Mouse (Mus musculus) cerebellum, adult (tissue): Measurements from ENCODE around the gene Cep295.
"Not testable (repeated sequence)": the region's sequence is repeated elsewhere in the genome, so short reads cannot be mapped to it uniquely, and the experiment has no call there.

ENCODE experiments used
- ATAC-seq: cut with Nextera tagmentation; 2 replicates; pipeline ENCODE4 v1.9.2; 2017; ENCODE audit warnings: mild to moderate bottlenecking, moderate library complexity, mixed read lengths; ENCODE audit not compliant: insufficient number of reproducible peaks, low FRiP score, low TSS enrichment

Gene Cep295

DNA sequence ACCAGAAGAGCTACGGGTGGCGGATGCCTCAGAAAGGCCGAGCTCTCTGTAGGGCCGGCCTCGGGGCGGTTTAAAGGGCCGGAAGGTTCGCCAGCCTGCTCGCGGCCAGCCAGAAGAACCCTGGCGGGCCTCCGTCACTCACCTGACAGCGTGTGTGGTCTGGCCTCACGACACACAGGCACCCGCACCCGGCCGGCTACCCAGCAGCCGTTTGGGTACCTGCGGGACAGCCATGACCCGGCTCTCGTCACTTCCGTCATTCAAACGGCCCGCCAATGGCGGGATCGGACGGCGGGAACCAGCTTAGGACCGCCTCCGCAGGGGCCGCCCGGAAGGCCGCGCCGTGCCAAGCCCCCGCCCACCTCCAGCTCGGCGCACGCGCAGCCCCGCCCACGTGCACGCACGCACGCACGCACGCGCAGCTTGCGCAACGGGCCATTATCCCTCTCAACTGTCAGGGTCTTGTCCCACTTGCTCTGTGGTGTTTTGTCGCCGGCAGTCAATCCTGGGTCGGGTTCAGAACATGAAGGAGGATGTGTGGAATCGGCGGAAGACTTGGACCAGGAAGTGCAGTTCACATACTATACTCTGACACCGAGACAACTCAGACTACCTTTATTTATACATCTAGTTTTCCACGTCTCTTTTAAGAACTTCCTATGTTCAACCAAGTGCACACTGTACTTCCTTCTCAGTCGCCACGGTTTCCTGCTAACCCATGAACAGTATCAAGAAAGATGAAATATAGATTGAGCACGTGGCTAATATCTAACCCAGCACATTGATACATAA lies at the start of gene Cep295:
TSS of gene Cep295 (minus strand) at position 305 of the 792 bp plus-strand sequence.
- ATAC-seq, result peak; percentile 98

DNA sequence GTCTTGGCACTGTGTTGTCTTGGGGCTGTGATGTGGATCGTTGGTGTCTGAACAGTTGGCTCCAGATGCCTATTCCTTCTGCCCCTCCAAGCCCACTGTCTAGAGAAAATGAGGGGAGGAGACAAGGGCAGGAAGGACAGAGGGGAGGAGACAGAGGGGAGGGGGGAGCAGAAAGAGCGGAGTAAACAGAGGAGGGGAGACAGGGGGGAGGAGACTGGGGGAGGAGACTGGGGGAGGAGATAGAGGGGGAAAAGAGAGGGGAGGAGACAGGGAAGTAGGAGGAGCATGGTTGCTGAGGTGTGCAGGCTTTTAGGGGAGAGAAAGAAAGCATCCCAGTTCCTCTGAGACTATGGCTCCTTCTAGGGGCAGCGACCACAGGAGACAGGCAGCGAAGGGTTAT lies 40.0 kb upstream of the Cep295 start:
- ATAC-seq, result no peak

DNA sequence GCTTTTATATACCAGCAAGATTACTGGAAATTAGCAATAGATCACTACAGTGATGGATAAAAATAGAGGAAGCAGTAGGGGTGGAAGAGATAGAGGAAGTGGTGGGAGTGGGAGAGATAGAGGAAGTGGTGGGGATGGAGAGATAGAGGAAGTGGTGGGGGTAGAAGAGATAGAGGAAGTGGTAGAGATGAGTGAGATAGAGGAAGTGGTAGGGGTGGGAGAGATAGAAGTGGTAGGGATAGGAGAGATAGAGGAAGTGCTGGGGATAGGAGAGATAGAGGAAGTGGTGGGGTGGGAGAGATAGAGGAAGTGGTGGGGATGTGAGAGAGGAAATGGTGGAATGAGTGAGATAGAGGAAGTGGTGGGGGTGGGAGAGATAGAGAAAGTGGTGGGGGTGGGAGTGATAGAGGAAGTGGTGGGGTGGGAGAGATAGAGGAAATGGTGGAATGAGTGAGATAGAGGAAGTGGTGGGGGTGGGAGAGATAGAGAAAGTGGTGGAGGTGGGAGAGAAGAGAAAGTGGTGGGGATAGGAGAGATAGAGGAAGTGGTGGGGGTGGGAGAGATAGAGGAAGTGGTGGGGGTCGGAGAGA lies 37.9 kb upstream of the Cep295 start:
- ATAC-seq, result no peak

DNA sequence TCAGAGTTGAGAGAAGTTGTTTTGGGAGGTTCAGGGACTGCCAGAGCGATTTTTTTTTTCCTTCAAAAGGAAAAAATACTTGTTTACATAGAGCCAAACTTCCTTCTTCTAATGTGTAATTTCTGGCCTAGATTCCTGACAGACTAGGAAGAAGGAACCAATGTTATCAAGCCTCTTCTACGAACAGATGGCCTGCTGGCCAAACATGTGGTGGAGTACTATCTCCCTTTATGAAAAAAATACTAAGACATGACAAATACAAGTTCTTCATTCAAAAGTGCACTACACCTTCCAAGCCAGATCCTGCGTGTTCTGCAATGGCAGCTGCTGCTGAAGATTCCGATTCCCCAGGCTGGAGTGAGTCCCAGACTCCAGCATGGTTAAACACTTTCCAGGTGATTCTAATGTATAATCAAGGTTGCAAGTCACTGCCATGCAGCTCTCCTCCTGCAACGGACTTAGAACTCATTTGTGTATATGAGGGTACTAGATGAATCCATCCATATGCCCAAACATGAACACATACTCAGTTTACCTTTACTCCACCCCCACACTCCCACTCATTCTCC lies 29.6 kb upstream of the Cep295 start:
- ATAC-seq, result no peak

DNA sequence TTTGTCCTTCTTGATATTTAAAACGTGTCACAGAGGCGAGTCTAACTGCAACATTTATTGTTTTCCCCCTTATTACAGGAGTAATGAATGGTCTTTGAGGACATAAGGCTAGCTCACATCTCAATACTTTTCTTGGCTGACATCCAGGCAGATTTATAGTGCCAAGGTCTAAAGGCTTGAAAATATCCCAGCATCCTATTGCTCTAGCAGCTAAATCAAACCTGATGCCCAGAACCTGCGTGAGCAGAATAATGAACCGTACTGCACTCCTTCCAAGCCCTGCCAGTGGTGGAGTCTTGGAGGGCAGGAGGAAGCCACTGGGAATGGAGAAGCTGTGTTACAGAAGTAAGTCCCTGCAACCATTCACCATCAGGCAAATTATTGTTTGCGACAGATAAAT lies 26.7 kb upstream of the Cep295 start:
- no peak for ATAC-seq

DNA sequence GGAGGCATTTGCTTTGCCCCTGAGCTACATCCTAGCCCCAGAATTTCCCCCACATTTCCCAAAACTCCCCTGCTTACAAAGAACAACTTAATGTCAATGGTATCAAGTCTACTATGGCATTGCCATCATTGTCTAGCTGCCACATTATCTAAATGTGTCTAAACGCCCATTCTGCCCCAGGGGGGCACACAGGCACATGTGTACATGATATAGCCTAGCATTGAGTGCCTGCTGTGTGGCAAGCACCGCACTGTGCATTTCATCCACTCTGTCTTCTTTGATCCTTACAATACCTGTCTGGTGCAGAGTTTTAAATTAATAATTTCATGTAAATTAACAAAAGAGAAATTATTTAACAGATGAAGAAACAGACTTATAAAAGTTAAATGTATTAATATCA lies 8.7 kb upstream of the Cep295 start:
- ATAC-seq, result no peak

DNA sequence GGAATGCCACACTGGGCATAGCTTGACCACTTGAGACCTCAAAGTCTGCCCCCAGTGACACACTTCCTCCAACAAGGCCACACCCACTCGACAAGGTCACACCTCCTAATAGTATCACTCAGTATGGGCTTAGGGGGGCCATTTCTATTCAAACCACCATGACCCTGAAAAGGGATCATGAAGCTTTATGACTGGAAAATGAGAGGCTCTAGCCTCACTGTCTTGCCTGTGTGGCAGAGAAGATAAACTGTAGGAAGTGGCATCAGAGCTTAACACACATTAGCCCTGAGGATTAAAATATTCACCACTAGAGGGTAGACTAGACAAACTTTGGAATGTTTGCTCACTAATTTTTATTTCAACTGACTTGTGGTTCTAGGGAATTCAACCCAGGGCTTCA lies 8.3 kb upstream of the Cep295 start:
- ATAC-seq, result no peak

DNA sequence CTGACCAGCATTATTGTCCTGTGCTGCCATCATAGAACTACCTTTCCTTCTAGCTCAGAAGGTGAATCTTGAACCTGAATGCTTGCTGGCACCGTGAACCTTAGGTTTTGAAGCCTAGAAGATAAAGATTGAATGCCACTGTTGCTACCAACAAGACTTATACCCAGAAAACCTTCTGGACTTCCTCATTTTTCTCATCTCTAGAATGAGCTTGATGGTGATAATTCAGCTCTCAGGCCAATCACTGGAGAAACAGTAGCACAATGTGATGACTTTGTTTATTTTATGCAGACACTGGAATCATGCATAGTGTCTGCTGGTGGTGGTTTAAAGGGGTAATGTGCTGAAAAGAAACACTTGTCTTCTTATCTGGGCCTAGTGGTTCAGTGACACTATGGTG lies 7.3 kb upstream of the Cep295 start:
- no peak for ATAC-seq

DNA sequence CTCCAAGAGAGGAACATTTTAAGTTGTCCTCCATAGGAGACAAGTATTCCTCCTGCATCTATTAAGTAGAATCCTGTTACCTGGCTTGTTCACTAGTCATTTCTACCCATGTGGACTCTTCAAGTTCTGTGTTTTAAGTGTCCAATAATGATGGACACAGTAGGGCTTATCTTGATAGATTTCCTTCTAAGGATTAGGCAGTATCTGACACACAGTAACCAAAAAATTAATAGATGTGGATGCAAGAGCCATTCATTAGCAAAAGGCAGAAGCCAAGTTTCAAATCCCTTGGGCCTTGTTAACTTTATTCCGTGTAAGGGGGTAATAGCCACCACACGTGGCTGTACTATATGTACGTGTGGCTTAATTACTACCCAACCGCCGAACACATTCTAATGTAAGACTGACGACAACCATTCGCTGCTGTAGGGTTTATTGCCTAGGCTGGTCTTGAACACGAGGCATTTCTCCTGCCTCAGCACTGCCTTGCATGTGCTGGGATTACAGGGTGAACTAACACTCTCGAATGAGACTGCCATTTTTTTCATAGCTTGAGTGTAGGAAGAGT lies 588 bp downstream of the Cep295 start:
- ATAC-seq, result no peak; the same call in 1 of the 2 replicates

DNA sequence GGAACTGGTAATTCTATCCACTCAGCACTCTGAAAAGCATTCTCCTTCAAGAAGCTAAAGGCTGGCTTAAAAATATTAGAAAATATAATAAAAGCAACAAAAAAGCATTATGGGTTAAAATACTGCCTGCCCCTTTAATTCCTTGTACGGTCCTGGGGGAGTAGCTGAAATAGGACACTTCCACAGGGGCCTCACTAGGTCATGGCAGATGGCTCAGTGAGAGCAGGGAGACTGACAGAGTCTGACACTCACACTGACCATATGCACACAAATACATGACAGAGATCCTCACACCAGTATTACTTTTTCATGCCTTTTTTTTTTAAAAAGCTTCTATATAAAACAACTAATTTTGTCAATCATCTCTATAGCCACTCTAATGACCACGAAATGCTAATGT lies 7.7 kb downstream of the Cep295 start:
- ATAC-seq, result no peak

DNA sequence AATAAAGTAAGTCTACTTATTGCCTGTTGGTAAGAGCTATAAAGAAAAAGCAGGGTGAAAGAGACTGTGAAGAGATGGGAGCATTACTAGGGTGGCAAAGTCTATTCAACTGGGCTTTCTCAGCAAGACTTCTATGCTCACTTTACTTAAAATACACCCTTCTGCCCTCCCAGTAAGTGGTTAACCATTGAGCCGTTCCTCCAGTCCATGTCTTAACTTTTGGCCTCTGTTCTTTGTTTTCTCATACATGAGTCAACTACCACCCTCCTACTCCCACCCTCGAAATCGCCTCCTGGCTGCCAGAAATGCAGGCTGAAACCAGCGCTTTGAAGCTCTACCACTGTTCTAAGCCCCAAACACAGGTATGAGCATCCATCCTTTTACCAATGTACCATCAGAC lies 19.8 kb downstream of the Cep295 start:
- ATAC-seq, result no peak

DNA sequence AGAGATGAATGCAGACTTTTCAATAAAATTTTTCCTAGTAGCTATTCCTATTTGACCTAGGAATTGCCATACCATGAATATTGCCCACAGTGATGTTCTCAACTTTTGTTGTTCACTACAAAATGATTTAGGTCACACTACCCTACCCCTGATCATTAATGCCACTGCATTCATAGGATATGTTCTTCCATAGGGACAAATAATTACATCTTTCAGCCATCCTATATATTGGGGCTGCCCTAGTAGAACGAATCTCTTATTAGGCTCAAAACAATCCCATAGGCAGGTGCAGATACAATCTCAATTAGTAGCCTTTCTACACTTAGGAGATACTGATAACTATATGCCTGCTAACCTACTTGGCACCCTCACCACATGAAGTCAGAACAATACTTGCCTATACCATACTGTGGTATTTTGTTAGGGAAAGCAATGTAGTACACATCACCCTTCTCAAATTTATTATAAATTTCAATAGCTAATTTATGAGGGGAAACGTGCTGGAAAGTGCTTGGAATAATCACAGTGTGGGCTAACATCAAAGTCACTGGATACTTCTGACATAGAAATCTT lies 39.3 kb downstream of the Cep295 start:
- ATAC-seq, result no peak

DNA sequence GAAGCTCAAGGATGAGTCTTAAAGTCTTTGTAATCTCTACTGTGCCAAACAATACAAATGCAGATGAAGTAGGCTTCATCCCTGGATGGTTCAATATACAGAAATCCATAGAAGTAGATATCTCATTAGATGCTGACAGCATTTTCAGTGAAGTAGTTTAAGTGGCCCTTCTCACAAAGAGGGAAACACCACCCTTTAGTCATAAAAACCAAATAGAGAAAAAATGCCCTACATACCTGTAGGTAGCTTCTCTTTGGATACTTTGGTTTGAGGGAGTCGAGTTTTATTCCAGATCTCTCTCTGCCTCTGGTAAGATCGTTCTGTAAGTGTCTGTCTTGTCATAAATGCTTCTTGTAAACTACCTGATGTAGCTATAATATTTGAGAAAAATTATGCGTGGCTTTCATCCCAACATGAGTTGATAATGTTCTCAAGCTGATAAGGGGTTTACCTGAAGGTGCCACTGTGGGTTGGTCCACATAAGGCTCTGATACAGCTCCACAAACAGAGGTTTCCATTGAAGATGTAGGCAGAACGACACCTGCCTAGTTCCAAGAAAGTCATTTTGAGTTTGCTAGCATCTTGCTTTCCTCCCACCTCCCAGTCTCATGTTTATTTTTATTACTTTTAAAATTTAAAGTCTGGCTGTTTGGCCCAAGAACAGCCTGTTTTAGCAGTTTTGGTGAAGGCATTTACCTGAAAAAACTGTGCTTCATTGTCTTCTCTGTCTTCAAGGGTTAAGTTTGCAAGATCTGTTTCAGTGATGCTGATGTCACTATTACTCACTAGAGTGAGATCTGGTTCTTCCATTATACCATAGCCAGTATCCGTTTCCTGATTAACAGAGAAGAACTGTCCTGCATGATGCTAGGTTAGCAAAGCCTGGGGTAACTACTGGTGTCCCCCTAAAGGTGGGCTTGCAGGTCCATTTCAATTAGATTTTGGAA lies 40.1 kb downstream of the Cep295 start:
- ATAC-seq, result no peak

DNA sequence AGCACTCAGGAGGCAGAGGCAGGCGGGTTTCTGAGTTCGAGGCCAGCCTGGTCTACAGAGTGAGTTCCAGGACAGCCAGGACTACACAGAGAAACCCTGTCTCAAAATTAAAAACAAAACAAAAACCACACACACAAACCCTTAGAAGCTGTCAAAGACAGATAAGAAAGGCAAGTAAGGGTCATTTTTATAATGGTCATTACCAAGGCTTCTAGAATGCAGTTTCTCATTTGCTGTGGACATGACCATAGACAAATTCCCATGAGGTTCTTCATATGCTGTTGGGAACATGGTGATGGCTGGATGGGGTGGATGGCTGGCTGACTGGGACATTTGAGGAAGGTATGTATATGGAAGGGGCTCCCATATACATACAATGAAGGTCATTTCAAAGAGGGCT lies 41.3 kb downstream of the Cep295 start:
- not testable (repeated sequence) for ATAC-seq

DNA sequence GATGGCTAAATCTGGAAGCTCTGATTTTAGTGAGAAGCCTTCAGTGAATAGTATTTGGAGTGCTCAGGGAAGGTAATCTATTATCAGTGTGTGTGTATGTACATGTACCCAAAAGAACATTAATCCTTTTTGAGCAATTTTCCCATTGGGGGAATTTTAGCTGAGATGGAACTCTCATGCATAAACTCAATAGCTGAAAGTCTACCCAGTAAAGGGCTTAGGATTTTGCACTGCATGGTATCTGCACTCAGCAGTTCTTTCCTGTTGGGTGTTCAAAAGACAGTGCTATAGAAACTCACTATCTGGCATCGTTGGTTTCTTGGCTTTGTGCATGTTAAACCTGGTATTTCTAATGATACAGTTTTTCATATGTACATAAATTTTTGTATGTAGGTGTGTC lies 43.0 kb downstream of the Cep295 start:
- no peak for ATAC-seq

DNA sequence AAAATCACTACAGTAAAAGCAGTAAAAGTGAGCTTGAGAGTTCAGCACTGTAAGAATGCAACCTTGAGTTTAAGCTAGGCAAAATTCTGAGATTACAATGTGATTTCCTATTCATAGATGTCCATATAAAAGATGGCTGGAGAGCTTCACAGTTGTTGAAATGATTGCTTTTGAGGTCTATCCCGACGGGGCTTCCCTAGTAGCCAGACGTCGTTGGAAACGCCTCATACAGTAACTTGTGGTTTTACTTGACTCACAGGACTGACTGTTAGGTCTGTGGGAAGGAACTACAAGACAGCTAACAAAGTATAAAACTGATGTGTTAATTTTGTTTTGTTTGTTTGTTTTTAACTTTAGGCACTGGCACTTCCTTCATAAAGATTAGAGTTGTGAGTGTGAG lies 44.0 kb downstream of the Cep295 start:
- ATAC-seq, result no peak

DNA sequence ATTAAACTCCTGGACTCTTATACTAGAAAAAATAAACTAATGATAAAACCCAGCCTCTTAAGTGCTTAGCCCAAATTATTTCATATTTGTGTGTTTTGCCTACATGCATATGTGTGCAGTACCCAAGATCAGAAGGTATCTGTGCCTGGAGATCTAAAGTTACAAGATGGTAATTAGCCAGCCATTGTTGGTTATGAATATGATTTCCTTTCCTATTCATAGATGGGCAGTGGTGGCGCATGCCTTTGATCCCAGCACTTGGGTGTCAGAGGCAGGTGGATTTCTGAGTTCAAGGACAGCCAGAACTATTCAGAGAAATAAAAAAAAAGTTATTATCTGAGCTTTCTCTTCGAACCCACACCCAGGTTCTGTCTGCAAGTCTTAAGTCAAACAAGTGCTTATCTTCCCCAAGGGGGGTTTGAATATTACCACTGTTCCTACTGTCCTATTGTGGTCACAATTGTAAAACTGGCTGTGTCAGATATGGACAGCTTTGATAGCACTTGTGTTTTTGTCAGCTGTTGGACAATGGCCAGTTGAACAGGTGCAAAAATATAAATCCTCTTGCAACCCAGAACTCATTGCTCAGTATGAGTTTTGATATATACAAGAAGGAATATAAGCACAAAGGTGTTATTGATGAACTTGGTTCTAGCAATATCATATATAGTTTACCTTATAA lies 45.4 kb downstream of the Cep295 start:
- ATAC-seq, result no peak

DNA sequence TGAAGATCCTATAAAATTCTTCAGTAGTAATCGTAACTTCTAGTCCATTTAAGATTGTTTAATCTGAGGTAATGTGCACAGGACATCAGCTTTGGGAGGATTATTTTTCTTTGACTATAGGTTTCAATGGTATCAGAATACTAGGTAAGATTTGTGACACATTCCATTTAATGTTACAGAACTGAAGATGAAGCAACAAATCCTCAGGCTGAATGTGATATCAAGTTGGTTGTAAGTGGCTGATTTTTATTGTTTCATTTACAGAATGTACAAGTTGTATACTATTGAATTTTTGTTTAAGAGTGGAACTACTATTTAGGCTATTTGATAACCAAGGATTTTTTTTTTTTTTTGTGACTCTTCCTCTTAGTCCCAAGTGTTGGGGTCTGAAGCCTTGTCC lies 47.4 kb downstream of the Cep295 start:
- ATAC-seq, result no peak

DNA sequence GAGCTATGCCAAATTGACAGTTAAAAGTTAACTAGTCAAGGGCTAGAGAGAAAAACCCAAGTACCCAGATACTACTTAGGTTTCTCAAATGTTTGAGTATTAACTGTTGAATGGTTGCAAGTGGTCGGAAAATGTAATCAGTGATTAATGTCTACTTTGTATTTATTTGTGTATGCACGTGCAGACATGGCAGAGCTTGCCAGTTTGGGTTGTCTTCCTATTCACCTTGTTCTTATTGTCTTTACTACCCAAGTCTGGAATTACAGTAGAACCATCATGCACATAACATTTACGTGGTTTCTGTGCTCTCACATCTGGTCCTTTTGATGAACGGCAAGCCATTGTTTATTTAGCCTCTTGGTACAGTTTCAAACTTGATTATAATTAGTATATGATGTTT lies 48.2 kb downstream of the Cep295 start:
- no peak for ATAC-seq

DNA sequence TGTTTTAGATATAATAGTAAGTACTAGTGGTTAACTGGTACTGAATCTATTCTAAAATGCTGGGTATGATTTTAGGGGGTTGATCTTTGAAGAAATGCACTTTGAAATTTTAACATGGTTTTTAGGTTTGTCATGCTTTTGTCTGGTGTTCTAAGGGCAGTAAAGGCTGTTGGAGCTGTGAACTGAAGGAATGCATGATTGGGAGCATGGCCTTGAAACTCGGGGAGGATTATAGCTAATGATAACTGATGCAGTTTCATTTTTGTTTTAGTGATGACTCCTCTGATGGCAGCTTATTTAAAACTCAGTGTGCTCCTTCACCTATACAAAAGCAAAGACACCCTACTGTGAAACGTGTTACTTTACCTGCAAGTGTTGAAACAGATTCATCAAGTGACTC lies 49.3 kb downstream of the Cep295 start:
- ATAC-seq, result no peak
